Mouse (Mus musculus): ENCODE results near the gene Casp9.
"Not testable (repeated sequence)": the region's sequence is repeated elsewhere in the genome, so short reads cannot be mapped to it uniquely, and the experiment has no call there.

The Casp9 gene

DNA sequence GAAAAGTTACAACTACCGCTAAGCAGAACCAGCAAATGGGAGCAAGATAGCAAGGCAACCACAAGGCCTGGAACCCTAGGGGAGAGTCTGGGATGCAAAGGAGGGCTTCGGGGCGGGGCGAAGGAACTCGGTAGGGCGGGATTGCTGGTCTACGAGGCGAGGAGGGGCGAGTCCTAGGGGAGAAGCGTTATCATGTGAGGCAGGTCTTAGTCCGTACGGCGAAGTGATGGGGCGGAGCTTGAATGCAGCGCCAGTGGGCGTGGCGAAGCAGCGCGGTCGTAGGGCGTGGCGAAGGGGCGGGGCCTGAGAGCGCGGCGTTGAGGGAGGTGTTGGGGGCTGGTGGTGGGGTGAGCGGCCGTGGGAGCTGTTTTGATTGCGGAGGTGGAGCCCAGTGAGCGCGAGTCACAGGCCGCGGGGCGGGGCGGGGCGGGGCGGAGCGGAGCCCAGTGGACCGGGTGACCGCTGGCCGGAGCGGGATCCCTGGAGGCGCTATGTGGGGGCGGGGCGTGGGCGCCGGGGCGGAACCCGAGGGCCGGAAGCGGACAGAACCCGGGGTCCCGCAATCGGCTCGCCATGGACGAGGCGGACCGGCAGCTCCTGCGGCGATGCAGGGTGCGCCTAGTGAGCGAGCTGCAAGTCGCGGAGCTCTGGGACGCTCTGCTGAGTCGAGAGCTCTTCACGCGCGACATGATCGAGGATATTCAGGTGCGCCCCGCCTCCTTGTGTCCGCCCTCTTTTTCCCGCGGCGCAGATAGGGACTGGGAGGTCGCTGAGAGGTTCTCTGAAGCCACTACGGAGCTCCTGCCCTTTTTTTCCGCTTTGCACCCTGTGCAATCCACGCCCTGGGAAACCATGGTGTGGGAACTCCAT, at the start of gene Casp9:
Gene Casp9, plus strand, starts transcription at position 331 of the 870 bp plus-strand sequence.
- peak; percentile 96 for DNase-seq (ENCODE audit: low read depth, low spot score)

DNA sequence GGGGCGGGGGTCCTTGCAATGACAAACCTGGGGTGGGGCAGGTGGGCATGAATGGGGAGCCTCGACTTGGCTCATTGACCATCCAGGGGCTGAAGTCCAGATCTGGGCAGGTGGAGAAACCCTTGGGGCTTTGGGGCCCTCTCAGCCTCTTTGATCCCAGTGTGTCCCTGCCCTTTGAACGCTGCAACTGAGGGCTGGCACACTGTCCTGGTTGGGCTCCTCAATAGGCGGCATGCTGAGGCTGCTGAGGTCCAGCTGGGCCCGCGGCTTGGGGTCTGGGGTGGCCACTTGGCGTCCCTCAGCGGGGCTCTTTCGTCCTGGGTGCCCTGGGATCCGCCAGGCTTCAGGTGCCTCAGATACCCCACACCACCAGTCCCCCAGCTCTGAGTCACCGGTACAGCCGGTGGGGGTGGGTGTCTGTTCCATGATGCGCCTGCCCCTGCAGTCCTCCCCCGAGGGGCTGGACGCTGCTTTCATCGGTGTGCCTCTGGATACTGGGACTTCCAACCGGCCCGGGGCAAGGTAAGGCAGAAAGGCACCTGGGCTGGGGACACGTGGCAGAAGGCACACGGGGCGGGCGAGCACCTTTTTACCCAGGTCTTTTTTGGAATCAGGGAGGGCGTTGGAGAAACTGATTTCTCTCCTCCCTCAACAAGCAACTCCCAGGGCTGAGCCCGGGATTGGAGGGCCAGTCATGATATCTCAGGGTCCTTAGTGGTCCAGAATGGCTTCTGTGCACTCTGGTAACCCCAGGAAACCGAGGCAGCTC, 46.6 kb upstream of the Casp9 start, which contains the start of gene Agmat:
Gene Agmat, plus strand, starts transcription at position 95 of the 769 bp plus-strand sequence.
- DNase-seq (ENCODE audit: low read depth, low spot score) = no peak

DNA sequence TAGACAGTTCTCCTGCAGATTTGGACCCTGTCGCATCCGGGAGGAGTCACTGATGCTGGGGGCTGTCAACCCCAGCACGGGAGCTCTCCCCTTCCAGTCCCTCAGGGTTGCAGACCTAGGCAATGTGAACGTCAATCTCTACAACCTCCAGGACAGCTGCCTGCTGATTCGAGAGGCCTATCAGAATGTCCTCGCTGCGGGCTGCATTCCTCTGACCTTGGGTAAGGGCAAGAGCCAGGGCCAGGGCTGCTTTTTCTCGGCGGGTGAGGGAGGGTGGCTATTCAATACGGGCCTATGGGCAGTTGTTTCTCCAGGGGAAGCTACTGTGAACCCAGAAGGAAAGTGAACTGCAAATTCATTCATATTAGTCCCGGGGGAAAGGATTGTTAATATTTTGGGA, 43.9 kb upstream of the Casp9 start:
- no peak for DNase-seq (ENCODE audit: low read depth, low spot score)

DNA sequence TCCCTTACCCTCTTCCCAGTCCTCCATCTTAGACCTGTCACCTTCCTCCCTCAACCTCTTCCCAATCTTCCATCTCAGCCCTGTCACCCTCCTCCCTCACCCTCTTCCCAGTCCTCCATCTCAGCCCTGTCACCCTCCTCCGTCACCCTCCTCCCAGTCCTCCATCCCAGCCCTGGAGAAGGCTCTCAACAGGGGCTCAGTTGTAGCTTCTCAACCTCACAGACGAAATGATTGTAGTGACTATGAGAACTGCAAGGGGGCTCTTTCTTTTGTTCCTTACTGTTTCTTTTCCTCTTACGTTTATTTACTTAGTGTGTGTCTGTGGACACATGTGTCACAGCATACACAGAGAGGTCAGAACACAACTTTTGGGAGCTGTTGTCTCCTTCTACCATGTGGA, 42.6 kb upstream of the Casp9 start:
- DNase-seq (ENCODE audit: low read depth, low spot score) = no peak

DNA sequence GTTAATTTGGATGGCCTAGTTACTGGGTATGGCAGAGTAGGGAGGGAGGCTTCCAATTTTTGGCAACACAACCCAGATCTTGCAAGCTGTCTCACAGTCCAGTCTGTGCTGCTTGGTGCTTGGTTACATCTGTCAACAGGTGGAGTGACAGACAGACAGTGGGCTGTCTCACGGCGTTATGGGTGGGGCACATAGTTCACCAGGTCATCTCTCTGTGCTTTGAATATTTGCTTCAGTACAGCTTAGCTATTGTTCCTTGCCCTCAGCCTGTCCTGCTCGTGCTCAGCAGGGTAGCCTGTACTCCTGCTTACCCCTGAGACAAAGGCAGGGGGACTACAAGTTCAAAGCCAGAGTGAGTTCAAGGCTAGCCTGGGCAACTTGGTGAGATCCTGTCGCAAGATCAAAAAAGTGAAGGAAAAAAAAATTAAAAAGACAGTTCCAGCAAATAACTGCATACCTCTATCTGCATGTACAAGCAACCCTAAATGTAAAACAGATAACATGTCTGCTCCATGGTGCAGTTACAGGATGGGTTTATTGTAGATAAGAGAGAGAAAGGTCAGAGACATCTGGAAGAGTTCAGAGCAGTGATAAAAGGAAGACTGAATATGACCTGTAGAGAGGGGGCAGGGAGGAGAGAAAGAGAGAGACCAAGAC, 41.9 kb upstream of the Casp9 start:
- DNase-seq (ENCODE audit: low read depth, low spot score) = no peak

DNA sequence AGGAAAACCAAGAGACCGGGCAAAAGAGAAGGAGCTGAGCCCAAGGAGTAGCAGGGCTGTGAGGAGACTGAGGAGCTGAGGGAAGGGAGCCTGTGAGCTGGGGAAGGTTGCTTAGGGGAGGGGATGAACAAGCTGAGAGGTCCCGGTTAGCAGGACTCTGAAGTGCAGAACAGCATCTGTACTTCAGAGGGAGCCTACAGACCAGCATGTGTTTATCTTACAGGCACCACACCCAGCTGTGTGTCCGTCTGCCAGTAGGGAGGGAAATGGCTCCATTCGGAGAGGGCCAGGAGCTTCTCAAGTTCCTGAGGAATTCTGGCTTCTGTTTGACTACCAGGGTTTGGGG, 41.4 kb upstream of the Casp9 start:
- DNase-seq (ENCODE audit: low read depth, low spot score) = no peak

DNA sequence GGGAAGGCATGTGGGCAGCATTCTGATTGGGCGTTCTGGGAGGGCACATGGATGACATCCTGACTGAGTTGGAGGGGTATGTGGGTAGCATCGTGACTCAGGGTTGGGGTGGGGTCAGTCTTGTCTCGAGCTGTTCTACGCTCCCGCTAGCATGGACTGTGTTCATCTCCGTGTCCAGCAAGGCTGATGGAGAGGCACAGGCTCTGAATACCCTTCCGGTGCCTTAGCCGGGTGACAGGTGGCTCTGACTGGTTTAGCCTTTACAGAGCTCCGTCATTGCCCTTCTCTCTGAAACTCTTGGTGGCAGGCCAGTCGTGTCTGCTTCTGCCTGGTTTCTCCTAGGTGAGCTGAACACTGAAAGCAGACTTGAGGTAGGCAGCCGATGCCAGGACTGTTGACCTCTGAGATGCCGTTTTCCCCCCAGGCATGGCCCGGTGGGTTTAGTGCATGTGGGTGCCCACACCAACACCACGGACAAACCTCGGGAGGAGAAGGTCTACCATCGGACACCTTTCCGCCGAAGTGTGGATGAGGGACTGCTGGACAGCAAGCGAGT, 38.0 kb upstream of the Casp9 start:
- DNase-seq (ENCODE audit: low read depth, low spot score) = no peak

DNA sequence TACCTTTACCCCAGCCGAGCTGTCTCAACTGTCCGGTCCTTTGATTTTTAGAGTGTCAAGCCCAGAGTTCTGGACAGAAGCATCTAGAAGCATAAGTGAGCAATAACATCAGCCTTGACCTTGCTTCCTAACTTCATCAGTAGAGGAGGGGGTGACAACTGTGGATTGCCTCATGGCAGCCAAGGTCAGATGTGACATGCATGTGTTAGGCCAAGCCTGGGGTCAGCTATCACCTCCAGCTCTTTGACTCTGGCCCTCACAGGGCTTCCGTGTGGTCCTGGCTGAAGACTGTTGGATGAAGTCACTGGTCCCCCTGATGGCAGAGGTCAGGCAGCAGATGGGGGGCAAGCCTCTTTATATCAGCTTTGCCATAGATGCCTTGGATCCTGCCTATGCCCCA, 36.3 kb upstream of the Casp9 start:
- DNase-seq (ENCODE audit: low read depth, low spot score) = no peak

DNA sequence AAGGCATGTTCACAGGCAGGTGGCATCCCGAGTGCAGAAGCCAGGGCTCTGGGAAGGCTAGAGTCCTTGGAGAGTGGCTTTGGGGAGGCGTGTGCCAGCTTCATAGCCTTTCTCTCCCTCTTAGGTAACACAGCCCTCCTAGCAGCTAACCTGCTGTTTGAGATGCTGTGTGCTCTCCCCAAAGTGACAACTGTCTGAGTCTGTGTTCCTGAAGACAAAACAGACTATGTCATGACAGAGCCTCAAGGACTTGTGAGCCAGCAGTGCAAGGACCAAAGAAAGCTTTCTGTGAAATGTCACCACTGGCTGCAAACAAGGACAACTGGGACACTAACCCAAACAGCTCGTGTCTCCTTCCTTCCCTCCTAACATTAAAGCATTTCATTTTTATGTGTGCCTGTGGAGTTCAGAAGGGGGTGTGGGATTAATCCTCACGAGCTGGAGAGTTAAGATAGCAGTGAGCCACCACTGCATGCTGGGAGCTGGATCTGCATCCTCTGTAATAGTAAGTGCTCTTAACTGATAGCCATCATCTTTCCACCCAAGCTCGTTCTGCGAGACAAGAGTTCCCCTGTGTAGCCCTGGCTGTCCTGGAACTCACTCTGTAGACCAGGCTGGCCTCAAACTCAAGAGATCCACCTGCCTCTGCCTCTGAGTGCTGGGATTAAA, 34.4 kb upstream of the Casp9 start:
- no peak for DNase-seq (ENCODE audit: low read depth, low spot score)

DNA sequence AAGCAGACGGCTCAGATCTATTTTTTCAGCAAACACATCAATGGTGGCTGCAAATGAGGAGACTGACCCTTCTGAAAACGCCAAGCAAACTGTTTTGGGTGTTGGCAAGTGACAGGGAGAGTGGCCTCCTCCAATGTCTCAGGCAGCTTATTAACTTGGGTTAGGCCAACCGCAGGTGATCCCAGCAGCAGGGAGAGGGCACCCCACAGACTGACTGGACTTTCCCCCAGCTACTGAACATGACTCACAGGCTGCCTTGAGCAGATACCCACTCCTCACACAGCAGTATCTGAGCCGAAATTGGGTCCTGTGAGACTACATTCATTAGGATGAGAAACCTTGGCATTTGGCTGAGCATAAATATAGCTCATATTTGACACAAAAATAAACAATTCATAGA, 32.5 kb upstream of the Casp9 start:
- no peak for DNase-seq (ENCODE audit: low read depth, low spot score)

DNA sequence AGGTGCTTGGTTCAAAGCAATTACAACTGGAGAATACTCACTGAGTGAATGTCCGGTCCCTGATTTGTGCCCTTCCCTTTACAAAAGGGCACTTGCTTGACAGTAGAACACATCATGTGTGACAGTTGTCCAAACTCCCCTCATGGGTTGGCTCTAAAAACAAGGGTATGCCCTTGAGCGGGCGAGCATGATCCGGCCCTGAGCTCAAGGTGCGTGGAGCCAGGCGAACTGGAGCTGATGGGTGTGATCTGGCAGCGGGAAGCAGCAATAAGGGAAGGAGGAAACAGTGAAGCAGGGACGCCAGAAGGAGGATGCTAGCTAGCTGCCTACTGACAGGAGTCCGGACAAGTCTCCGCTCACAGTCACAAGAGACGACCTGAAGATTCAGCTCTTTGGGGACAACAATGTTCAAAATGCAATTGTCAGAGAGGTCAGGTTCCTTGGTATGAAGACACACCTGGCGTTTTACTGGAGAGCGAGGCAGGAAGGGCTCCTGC, 31.3 kb upstream of the Casp9 start:
- DNase-seq (ENCODE audit: low read depth, low spot score) = no peak

DNA sequence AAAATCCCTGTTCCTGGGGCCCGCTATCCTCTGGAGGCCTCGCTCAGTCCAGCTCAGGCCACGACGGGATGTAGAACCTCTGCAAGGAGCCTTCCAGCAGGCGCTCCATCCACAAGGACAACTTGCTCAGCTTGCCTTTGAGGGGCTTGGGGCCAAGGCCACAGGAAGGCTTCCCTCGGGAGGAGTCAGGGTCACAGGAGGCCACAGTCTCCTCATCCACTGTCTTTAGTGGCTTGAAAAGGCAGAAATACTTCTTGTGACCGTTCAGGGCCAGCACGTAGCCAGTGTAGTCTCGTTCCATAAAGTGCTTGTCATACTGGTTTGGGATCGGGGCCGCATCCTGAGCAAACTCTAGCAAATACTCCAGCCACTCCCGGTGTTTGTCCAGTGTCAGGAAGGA, 29.9 kb upstream of the Casp9 start:
- no peak for DNase-seq (ENCODE audit: low read depth, low spot score)

DNA sequence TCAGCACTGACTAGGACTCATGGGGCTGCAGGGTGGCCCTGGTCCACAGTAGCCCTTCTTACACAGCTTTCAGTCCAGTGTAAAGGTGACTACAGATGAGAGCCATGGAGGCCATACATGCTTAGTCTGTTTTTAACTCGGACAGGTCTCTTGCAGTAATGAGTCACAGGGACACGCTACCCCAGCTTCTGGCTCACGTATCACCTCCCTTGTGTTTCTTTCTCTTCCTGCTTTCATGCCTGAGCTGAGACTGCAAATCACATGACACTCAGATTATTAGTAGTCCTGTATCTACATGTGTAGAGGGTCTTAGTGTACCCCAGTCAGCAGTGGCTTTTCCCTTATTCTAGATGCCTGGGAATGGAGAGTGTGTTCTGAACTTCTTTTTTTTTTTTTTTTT, 28.4 kb upstream of the Casp9 start:
- no peak for DNase-seq (ENCODE audit: low read depth, low spot score)

DNA sequence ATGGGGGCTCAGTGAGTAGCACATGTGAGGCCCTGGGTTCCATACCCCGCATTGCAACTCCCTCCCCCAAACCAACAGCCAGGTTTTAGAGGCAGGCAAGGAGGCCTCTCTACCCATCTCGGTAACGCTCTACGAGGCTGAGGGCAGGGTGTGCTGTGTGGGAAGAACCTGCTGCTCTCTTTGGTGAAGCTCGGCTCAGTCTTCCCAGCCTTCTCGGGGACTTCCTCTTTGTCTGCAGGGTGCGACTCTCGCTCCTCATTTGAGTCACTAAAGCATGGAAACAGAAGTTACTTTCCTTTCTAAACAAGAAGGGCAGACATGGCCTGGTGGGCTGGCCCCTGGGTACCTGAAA, 27.1 kb upstream of the Casp9 start:
- no peak for DNase-seq (ENCODE audit: low read depth, low spot score)

DNA sequence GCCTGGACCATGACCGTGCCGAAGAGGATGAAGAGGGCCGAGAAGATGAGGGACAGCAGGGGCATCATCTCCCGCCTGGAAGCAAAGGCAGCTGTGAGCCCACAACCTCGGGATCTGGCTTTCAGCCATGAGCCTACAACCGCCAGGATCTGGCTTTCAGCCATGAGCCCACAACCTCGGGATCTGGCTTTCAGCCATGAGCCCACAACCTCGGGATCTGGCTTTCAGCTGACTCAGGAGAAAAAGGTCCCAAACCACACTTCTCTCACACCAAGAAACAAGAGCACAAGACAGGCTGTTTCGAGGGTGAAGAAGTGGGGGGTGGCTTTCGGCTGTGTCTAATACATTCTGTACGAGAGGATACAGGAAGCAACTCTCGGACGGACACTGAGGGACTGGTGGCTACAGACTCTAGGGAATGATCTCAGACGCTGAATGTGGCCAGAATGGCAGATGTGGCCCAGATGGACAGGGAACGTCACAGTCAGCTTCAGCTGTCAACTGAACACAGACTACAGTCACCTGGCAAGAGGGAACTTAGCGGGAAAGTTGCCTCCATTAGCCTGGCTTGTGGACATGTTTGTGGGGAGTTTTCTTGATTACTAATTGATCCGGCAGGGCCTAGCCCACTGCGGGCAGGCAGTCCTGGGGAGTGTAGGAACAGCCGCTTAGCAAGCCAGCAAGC, 26.6 kb upstream of the Casp9 start:
- no peak for DNase-seq (ENCODE audit: low read depth, low spot score)

DNA sequence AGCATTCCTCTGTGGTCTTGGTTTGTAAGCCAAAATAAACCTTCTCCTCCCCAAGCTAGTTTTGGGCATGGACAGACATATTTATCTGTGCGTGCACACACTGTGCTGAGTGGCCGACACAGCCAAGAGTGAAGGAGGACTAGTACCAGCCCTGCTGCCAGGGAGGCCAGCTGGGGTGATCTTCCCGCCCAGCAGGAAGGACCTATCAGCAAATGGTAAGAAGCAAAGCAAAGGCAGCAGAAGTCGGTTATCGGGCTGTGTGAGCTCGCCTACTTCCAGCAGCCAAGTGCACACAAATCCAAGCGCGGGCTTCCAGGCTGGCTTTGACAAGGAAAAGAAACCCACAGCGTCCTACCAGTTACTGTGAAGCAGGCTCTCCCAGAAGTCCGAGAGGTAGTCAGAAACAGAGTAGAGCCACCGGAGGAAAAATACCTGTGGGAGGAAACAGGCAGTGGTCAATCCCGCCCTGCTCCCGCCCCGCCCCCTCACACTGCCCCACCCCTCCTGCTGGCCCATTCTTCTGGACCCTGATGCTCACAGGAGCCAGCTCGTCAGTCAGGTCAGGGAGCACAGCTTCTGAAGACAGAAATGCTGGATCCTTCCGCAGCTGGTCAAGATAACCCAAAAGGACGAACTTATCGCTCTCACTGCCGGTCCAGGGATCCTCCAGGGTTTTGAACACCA, 25.9 kb upstream of the Casp9 start:
- no peak for DNase-seq (ENCODE audit: low read depth, low spot score)

DNA sequence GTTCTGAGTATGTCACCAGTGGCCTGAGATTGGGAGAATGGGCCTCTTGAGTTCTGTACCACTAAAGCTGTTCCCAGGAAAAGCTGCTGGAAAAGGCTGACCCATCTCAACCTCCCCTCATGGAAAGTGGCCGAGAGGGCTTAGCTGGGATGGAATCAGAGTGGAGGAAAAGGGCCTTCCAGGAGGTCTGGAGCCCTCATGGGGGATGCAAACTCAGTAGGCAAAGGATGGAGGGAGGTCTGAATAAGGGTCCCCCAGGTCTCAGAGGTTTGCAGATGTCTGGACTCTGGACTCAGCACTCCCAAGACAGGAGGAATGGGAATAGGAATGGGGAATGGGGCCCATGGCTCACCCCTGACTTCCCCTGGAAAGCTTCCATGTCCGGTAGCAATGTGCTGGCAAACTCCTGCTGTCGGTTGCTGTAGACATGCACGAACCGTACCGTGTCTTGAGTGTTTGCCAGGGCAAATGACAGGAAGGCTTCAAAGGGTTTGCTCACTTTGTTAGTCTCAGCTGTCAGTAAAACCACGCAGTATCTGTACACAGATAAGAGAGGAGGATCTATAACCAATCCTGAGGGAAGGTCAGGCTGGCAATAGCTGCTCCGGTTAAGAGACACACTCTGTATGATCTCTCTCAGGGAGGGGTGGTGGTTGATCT, 23.8 kb upstream of the Casp9 start:
- no peak for DNase-seq (ENCODE audit: low read depth, low spot score)

DNA sequence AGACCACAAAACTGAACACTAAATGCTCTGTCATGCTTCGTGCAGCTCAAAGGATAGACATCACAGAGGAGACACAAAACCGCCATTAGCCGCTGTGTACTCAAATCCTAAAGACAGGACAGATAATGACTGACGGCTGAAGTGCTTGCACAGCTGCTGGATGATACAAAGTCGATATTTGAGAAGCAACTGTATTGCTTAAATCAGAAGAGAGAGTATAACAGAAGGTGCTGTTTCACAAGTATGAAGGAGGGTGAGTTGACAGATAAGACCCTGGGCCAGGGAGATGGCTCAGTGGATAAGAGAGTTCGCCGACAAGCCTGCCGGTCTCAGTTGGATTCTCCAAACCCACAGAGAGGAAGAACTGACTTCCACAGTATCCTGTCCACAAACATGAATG, 21.6 kb upstream of the Casp9 start:
- DNase-seq (ENCODE audit: low read depth, low spot score) = no peak

DNA sequence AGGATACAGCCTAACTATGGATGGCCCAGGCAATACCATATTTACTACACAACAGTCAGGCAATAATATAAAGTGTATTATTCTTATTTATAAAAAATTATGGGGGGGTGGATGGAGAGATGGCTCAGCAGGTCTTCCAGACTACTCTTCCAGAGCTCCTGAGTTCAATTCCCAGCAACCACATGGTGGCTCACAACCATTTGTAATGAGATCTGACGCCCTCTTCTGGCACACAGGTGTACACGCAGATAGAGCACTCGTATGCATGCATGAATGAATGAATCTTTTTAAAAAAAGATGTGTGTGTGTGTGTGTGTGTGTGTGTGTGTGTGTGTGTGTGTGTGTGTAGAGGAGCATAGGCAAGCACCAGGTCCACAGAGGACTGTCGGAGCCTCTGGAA, 20.4 kb upstream of the Casp9 start:
- not testable (repeated sequence) for DNase-seq (ENCODE audit: low read depth, low spot score)

DNA sequence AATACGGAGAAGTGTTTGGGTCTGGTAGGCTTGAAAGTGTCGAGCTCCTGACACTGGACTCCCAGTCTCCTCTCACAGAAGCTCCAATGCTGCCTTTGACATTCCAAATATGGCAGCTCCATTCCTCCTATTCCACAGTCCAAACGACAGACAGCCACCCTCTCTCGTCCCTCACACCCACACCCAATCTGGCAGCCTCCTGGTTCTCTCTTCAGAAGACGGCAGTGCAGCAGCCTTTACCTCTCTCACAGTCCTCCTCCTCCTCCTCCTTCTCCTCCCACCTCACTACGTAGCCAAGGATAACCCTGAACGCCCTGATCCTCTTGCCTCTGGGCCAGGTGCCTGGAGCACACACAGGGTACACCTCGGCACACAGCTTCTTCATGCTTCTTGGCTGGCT, 13.6 kb upstream of the Casp9 start:
- no peak for DNase-seq (ENCODE audit: low read depth, low spot score)

Measured in embryo, embryonic 11.5 days (tissue).